Mouse (Mus musculus) hindbrain, embryonic 10.5 days (tissue): ENCODE measurements at regions not wholly inside any gene's neighbourhood (a gene's known extent, or its start where the extent isn't known, plus 50 kb on each side); places are given as distances from the start of the nearest gene placed in this dataset.

Experiments
- DNase-seq: peaks from one replicate; pipeline ENCODE4 v3.0.0-alpha.2; 2017; ENCODE audit warnings: low spot score
- H3K27ac ChIP-seq: fragments of 300-500 bp; sonication (generic); 2 replicates; pipeline ENCODE4 v1.5.1; 2016; ENCODE audit warnings: mild to moderate bottlenecking, moderate library complexity
- H3K27me3 ChIP-seq: fragments of 300-500 bp; sonication (generic); 2 replicates; pipeline ENCODE4 v1.6.1; 2016; ENCODE audit warnings: mild to moderate bottlenecking; ENCODE audit not compliant: poor library complexity, insufficient read depth, severe bottlenecking
- H3K36me3 ChIP-seq: fragments of 300-500 bp; sonication (generic); 2 replicates; pipeline ENCODE4 v1.6.1; 2016; ENCODE audit warnings: mild to moderate bottlenecking, moderate library complexity
- H3K4me1 ChIP-seq: fragments of 300-500 bp; sonication (generic); replicated peaks from 2 replicates; pipeline ENCODE4 v1.6.1; 2016; ENCODE audit warnings: mild to moderate bottlenecking
- H3K4me3 ChIP-seq: fragments of 300-500 bp; sonication (generic); 2 replicates; pipeline ENCODE4 v1.5.1; 2016; ENCODE audit warnings: mild to moderate bottlenecking, moderate library complexity
- H3K9me3 ChIP-seq: fragments of 300-500 bp; sonication (generic); 2 replicates; pipeline ENCODE4 v1.6.1; 2016; ENCODE audit warnings: mild to moderate bottlenecking, moderate library complexity
- WGBS: fragments of 180-500 bp; shearing (Covaris S2); methylation state at CpG from one replicate; pipeline ENCODE4 v1.1.7; 2016; 5-methylcytosine and 5-hydroxymethylcytosine counted together

- WGBS, result 78% methylated on average over 12 of the region's 12 CpGs
- H3K27me3 ChIP-seq, result no peaks in the 10 kb centered on the region
- H3K4me3 ChIP-seq, result no peak overlapping the region
- H3K4me1 ChIP-seq, result peaks cover 6% of the 10 kb centered on the region; the same call in 1 of the 2 replicates
- no peaks in the 10 kb centered on the region for H3K36me3 ChIP-seq
- no peaks in the 10 kb centered on the region for H3K9me3 ChIP-seq
- DNase-seq, result no peak
- no peak overlapping the region for H3K27ac ChIP-seq
Measured at GRCm38 (mm10) chr6:52473042-52473589, 159.8 kb downstream of the Evx1 start.

GRCm38 (mm10) chr6:52473924-52474323 lies 160.6 kb downstream of the Evx1 start:
- Histone ChIP-seq H3K36me3 (no peaks in the 10 kb centered on the region), H3K27ac (no peak overlapping the region), H3K27me3 (no peaks in the 10 kb centered on the region), H3K4me1 (peaks cover 6% of the 10 kb centered on the region; the same call in 1 of the 2 replicates), H3K9me3 (no peaks in the 10 kb centered on the region), H3K4me3 (no peak overlapping the region)
- 54% methylated on average over 11 of the region's 11 CpGs for WGBS
- no peak for DNase-seq

DNA sequence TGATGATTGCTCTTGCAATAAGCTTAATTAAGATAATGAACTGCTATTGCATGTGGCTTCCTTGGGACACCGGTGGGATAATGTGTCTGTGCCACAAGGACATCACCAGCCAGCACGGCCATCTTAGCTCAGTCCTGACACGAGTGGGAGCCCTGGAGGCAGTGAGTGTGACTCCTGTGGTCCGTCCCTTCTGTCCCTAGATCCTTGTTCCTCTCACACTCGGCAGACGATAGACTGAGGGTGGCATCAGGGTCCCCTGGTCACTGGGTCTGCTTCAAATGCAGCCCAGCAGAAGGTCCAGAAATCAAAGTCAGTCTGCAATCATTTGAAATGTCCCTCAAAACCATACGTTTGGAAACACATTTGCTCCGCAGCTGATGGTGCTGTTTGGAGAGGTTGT lies 162.4 kb downstream of the Evx1 start:
- no peak for DNase-seq
- WGBS, result 89% methylated on average over 8 of the region's 8 CpGs
- no peaks in the 10 kb centered on the region for H3K36me3 ChIP-seq
- no peak overlapping the region for H3K4me3 ChIP-seq
- no peaks in the 10 kb centered on the region for H3K9me3 ChIP-seq
- H3K4me1 ChIP-seq, result peaks cover 6% of the 10 kb centered on the region; the same call in 1 of the 2 replicates
- H3K27ac ChIP-seq, result no peak overlapping the region
- H3K27me3 ChIP-seq, result no peaks in the 10 kb centered on the region

- DNase-seq, result no peak
- H3K36me3 ChIP-seq, result no peaks in the 10 kb centered on the region
- no peak overlapping the region for H3K4me3 ChIP-seq
- WGBS, result 69% methylated on average over 7 of the region's 7 CpGs
- no peaks in the 10 kb centered on the region for H3K9me3 ChIP-seq
- H3K27ac ChIP-seq, result no peak overlapping the region
- peaks cover 6% of the 10 kb centered on the region; the same call in 1 of the 2 replicates for H3K4me1 ChIP-seq
- H3K27me3 ChIP-seq, result no peaks in the 10 kb centered on the region
Measured at GRCm38 (mm10) chr6:52476907-52477306, 163.3 kb downstream of the Hibadh start.

- no peak for DNase-seq
- H3K4me1 ChIP-seq, result peaks cover 6% of the 10 kb centered on the region; the same call in 1 of the 2 replicates
- no peaks in the 10 kb centered on the region for H3K36me3 ChIP-seq
- H3K9me3 ChIP-seq, result no peaks in the 10 kb centered on the region
- H3K27me3 ChIP-seq, result no peaks in the 10 kb centered on the region
- H3K27ac ChIP-seq, result no peak overlapping the region
- no peak overlapping the region for H3K4me3 ChIP-seq
- 86% methylated on average over 7 of the region's 7 CpGs for WGBS
Measured at GRCm38 (mm10) chr6:52477380-52477779, 162.8 kb downstream of the Hibadh start.

- H3K4me3 ChIP-seq, result no peak overlapping the region
- WGBS, result 88% methylated on average over 2 of the region's 2 CpGs
- no peak overlapping the region for H3K27ac ChIP-seq
- H3K4me1 ChIP-seq, result peaks cover 5% of the 10 kb centered on the region; the same call in 1 of the 2 replicates
- no peaks in the 10 kb centered on the region for H3K9me3 ChIP-seq
- no peak for DNase-seq
- no peaks in the 10 kb centered on the region for H3K36me3 ChIP-seq
- H3K27me3 ChIP-seq, result no peaks in the 10 kb centered on the region
Measured at GRCm38 (mm10) chr6:52478624-52479023, 161.6 kb downstream of the Hibadh start.

DNA sequence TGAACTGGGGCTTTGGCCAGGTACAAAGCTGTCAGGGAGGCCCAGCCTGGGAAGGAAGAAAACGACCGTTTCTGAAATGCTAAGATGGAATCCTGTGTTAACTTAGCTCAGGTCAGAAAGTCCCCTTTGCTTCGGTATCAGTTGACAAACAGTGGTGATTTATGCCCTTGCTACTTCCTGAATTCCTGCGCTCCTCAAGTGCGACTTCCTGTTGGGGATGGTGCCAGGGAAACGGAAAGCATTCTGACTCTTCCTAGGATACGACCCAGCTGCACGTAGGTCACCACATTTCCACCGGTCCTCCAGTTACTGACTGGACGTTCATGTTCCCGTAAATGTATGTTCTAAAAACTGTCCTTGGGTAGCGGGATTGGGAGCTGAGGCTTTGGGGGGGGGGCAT lies 161.0 kb downstream of the Hibadh start:
- Histone ChIP-seq H3K9me3 (no peaks in the 10 kb centered on the region), H3K4me1 (no peaks in the 10 kb centered on the region), H3K27ac (no peak overlapping the region), H3K36me3 (no peaks in the 10 kb centered on the region), H3K4me3 (no peak overlapping the region), H3K27me3 (no peaks in the 10 kb centered on the region)
- 70% methylated on average over 12 of the region's 12 CpGs for WGBS
- DNase-seq, result no peak

GRCm38 (mm10) chr6:52481975-52482374 lies 158.2 kb downstream of the Hibadh start:
- Histone ChIP-seq H3K36me3 (no peaks in the 10 kb centered on the region), H3K27me3 (no peaks in the 10 kb centered on the region), H3K9me3 (no peaks in the 10 kb centered on the region), H3K4me3 (no peak overlapping the region), H3K4me1 (peaks cover 20% of the 10 kb centered on the region), H3K27ac (no peak overlapping the region)
- no peak for DNase-seq
- WGBS, result 88% methylated on average over 7 of the region's 7 CpGs

- Histone ChIP-seq H3K4me1 (peaks cover 20% of the 10 kb centered on the region), H3K9me3 (no peaks in the 10 kb centered on the region), H3K27me3 (no peaks in the 10 kb centered on the region), H3K4me3 (no peak overlapping the region), H3K36me3 (no peaks in the 10 kb centered on the region), H3K27ac (no peak overlapping the region; the same call in 1 of the 2 replicates)
- DNase-seq, result no peak
- 71% methylated on average over 9 of the region's 9 CpGs for WGBS
Measured at GRCm38 (mm10) chr6:52486146-52486545, 154.0 kb downstream of the Hibadh start.

GRCm38 (mm10) chr6:52486655-52487054 lies 153.5 kb downstream of the Hibadh start:
- DNase-seq, result no peak
- H3K27me3 ChIP-seq, result no peaks in the 10 kb centered on the region
- H3K4me3 ChIP-seq, result no peak overlapping the region
- WGBS, result 80% methylated on average over 4 of the region's 4 CpGs
- H3K9me3 ChIP-seq, result no peaks in the 10 kb centered on the region
- peaks cover 20% of the 10 kb centered on the region for H3K4me1 ChIP-seq
- no peaks in the 10 kb centered on the region for H3K36me3 ChIP-seq
- H3K27ac ChIP-seq, result no peak overlapping the region

GRCm38 (mm10) chr6:52487861-52488260 lies 152.3 kb downstream of the Hibadh start:
- Histone ChIP-seq H3K27me3 (no peaks in the 10 kb centered on the region), H3K27ac (no peak overlapping the region), H3K4me1 (peaks cover 24% of the 10 kb centered on the region), H3K9me3 (no peaks in the 10 kb centered on the region), H3K36me3 (no peaks in the 10 kb centered on the region), H3K4me3 (no peak overlapping the region)
- 91% methylated on average over 5 of the region's 5 CpGs for WGBS
- no peak for DNase-seq

DNA sequence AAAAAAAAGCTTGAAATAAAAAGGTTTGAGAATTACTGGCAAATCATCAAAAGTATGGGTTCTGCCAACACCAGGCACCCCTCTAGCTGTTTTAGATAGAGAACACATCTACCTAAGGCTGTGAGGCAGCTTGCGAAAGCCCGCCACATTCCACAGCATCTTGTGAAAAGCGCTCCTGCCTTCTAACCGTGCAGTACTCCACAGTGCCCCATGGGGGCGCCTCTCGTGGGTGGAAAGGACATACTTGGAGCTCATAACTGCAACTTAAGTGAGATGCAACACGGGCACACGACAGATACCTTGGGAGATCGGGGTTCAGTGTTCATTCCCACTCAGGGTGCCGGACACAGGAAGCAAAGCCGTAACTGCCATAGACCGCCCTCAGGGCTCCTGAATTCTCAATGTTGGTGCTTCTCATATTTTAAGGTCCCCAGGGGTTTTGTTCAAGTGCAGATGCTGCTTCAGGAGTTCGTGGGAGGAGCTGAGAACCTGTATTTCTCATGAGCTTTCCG lies 149.9 kb downstream of the Hibadh start:
- 79% methylated on average over 14 of the region's 14 CpGs for WGBS
- DNase-seq, result no peak
- Histone ChIP-seq H3K4me3 (no peak overlapping the region), H3K36me3 (no peaks in the 10 kb centered on the region), H3K9me3 (no peaks in the 10 kb centered on the region), H3K4me1 (peaks cover 13% of the 10 kb centered on the region), H3K27me3 (no peaks in the 10 kb centered on the region), H3K27ac (no peak overlapping the region)

DNA sequence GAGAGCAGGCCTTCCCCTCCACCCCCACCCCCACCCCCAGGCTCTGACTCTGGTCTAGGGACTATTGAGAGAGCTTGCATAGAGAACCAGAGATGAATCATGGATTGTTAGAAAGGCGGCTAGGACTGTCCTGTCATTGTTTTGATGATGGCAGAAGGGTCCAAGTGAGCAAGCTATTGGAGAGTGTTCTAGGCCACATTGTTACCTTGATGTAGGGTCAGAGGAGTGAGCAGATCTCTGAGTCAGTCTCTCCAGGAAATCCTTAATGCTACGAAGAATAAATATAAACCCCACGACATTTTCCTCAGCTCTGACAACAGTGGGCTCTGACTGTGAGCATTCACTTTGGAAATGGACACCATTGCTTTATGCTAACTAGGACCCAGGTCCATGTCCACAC lies 144.9 kb downstream of the Hibadh start:
- Histone ChIP-seq H3K4me3 (no peak overlapping the region), H3K27ac (no peak overlapping the region), H3K27me3 (no peaks in the 10 kb centered on the region), H3K4me1 (0 out of 2 replicates have a peak, but pooled peaks cover 4% of the 10 kb centered on the region), H3K9me3 (no peaks in the 10 kb centered on the region), H3K36me3 (no peaks in the 10 kb centered on the region)
- no peak for DNase-seq
- WGBS, result 78% methylated on average over 3 of the region's 3 CpGs

- H3K27ac ChIP-seq, result no peak overlapping the region
- H3K9me3 ChIP-seq, result no peaks in the 10 kb centered on the region
- H3K4me1 ChIP-seq, result 0 out of 2 replicates have a peak, but pooled peaks cover 4% of the 10 kb centered on the region
- H3K36me3 ChIP-seq, result no peaks in the 10 kb centered on the region
- no peaks in the 10 kb centered on the region for H3K27me3 ChIP-seq
- no peak overlapping the region for H3K4me3 ChIP-seq
- no peak for DNase-seq
- 74% methylated on average over 5 of the region's 5 CpGs for WGBS
Measured at GRCm38 (mm10) chr6:52495855-52496254, 144.3 kb downstream of the Hibadh start.
